Mouse (Mus musculus) kidney, adult 2 months (tissue): ENCODE results near the gene Themis3. TPM values are rescaled to one million over a fixed set of nuclear protein-coding genes. Genes with fewer than 3 reads are reported as not detected.

Source experiments
- DNase-seq: peaks from one replicate; pipeline ENCODE4 v3.0.0; 2021
- H3K27ac ChIP-seq: fragments of 200-500 bp; 2 replicates; pipeline ENCODE4 v1.5.1; 2012; ENCODE audit warnings: low read depth, low read length, control low read depth, inconsistent platforms; ENCODE audit not compliant: insufficient read depth
- H3K27me3 ChIP-seq: fragments of 200-500 bp; replicated peaks from 2 replicates; pipeline ENCODE4 v1.6.1; 2012; ENCODE audit warnings: mild to moderate bottlenecking, moderate library complexity, low read length, inconsistent platforms; ENCODE audit not compliant: control insufficient read depth, insufficient read depth
- H3K36me3 ChIP-seq: fragments of 200-500 bp; 2 replicates; pipeline ENCODE4 v1.6.1; 2012; ENCODE audit warnings: mild to moderate bottlenecking, moderate library complexity, low read length, inconsistent platforms; ENCODE audit not compliant: control insufficient read depth, insufficient read depth
- H3K4me1 ChIP-seq: fragments of 200-500 bp; 2 replicates; pipeline ENCODE4 v1.6.1; 2011; ENCODE audit warnings: low read length; ENCODE audit not compliant: control insufficient read depth, insufficient read depth
- H3K4me3 ChIP-seq: fragments of 200-500 bp; 2 replicates; pipeline ENCODE4 v1.5.1; 2011; ENCODE audit warnings: mild to moderate bottlenecking, low read depth, low read length, control low read depth; ENCODE audit not compliant: insufficient read depth
- CTCF ChIP-seq: fragments of 200-500 bp; conservative IDR thresholded peaks from 2 replicates; pipeline ENCODE4 v1.5.1; 2011; ENCODE audit warnings: low read depth, mild to moderate bottlenecking, control low read depth, low read length, moderate library complexity, mixed read lengths; ENCODE audit not compliant: insufficient read depth, insufficient read length
- POLR2A ChIP-seq: fragments of 200-500 bp; IDR thresholded peaks from one replicate; pipeline ENCODE4 v1.6.1; 2011; ENCODE audit warnings: low read depth, low read length, control low read depth
- WGBS: fragments of 180-500 bp; shearing (Covaris S2); methylation state at CpG from one replicate; pipeline ENCODE4 v1.1.7; 2018; 5-methylcytosine and 5-hydroxymethylcytosine counted together
- polyA plus RNA-seq: library from polyadenylated mRNA; depleted of rRNA; stranded (reverse); fragments of >200 nt; gene quantifications from 2 replicates; pipeline ENCODE4 v1.2.3, GENCODE M21; 2012

Gene Themis3
- polyA plus RNA-seq, 1 experiment: not detected

GRCm38 (mm10) chr17:66595867-66596266, 1.4 kb upstream of the Themis3 start:
- H3K4me3 ChIP-seq: no peak overlapping the region
- 46% methylated on average over 3 of the region's 3 CpGs for WGBS
- no peak for DNase-seq
- H3K36me3 ChIP-seq: no peaks in the 10 kb centered on the region
- H3K27ac ChIP-seq: no peak overlapping the region
- H3K27me3 ChIP-seq: no peaks in the 10 kb centered on the region
- TF ChIP-seq POLR2A (no peak), CTCF (no peak)
- no peaks in the 10 kb centered on the region for H3K4me1 ChIP-seq

DNA sequence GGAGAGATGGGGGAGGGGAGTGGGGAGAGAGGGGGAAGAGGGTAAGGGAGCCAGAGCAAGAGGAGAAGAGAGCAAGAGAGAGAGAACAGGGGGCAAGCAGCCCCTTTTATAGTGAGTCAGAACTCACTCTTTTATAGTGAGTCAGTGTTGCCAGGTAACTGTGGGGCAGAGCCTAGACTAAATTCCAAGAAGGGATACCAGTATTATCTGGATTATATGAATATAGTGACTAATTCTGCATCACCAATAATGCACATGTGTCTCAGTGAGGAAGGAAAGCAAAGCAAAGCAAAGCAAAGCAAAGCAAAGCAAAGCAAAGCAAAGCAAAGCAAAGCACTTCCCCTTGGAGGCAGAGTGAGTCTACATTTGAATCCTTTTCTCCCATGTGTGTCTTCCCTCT, 835 bp upstream of the Themis3 start:
- Histone ChIP-seq H3K4me3 (no peak overlapping the region), H3K4me1 (no peaks in the 10 kb centered on the region), H3K36me3 (no peaks in the 10 kb centered on the region), H3K27ac (no peak overlapping the region), H3K27me3 (no peaks in the 10 kb centered on the region)
- DNase-seq: no peak
- no peak for TF ChIP-seq CTCF
- TF ChIP-seq POLR2A: no peak

DNA sequence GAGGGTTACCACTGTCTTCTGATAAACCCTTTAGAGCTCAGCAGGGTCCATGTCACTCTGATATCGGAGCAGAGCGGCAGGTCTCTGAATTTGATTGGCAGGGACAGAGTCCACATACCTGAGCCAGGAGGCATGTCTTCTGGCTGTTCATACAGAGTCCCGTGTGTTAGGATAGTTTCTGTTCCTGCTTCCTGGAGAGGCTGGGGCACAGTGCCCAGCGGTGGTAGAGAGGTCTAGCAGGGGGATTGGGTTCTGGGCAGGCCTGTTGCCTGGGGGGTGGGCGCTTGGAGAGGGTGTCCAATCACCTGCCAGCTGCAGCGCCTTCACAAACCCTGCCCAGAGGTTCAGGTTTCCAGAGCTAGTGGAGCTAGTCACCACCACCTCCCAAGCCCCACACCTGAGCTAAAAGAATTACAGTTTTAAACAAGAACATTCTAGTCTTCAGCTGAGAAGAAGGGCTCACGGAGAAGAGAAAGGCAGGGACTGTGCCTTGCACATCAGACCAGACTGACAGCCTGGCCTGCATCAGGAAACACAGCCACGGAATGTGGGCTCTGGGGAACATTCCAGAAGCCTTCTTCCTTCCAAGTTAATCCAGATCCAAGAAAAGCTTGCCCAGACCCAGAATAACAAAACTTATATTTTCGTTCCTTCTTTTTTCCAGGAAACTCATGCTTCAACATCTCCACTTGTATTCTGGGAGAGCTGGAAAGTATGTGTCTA, 3.9 kb downstream of the Themis3 start:
- Histone ChIP-seq H3K27ac (no peak overlapping the region), H3K4me3 (no peak overlapping the region), H3K36me3 (no peaks in the 10 kb centered on the region), H3K4me1 (no peaks in the 10 kb centered on the region), H3K27me3 (no peaks in the 10 kb centered on the region)
- DNase-seq: no peak
- WGBS: 36% methylated on average over 9 of the region's 9 CpGs
- TF ChIP-seq POLR2A (no peak), CTCF (no peak)

DNA sequence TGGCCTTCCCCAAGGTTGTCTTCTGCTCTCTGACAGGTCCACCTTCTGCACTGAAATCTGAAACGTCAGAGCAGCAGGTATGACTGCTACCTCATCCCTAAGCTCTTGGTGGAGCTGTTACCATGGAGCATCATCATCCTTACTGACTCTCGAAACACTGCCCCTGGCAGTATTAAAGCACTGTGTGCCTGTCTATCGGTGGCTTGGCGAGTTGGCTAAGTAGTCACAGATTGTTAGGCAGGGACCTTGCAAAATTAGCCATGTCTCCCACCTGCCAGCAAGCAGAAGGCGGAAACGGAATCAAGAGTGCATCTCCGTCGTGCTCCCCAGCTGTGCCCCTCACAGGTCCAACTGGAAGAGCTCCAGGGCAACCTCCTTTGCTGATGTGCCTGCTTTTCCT, 4.6 kb downstream of the Themis3 start:
- no peaks in the 10 kb centered on the region for H3K36me3 ChIP-seq
- 47% methylated on average over 8 of the region's 8 CpGs for WGBS
- H3K27ac ChIP-seq: no peak overlapping the region
- no peaks in the 10 kb centered on the region for H3K27me3 ChIP-seq
- TF ChIP-seq POLR2A: no peak
- no peak for TF ChIP-seq CTCF
- no peak overlapping the region for H3K4me3 ChIP-seq
- DNase-seq: no peak
- H3K4me1 ChIP-seq: no peaks in the 10 kb centered on the region

DNA sequence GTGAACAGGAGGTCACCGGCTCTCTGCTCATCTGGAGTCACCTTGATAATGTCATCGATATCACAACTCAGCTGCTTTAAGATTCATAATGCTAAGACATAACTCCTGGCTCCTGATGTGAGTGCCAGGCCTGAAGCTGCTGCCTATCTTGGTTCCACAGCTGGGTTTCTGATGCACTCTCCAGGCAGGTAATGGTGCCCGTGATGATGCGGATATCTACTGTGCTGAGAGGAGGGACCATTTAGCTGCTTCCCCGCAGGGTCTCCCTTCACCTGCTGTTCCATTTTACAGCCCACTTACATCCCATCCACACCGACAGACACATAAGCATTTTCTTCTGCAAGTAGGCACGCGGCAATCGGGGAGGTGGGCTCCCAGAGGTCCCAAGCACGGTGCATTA, 7.7 kb downstream of the Themis3 start:
- H3K4me1 ChIP-seq: no peaks in the 10 kb centered on the region
- DNase-seq: no peak
- 90% methylated on average over 10 of the region's 10 CpGs for WGBS
- TF ChIP-seq CTCF (no peak), POLR2A (no peak)
- no peak overlapping the region for H3K27ac ChIP-seq
- no peaks in the 10 kb centered on the region for H3K27me3 ChIP-seq
- H3K36me3 ChIP-seq: no peaks in the 10 kb centered on the region
- no peak overlapping the region for H3K4me3 ChIP-seq

- H3K27ac ChIP-seq: no peak overlapping the region
- no peak overlapping the region for H3K4me3 ChIP-seq
- H3K4me1 ChIP-seq: no peaks in the 10 kb centered on the region
- DNase-seq: no peak
- H3K27me3 ChIP-seq: no peaks in the 10 kb centered on the region
- 57% methylated on average over 13 of the region's 13 CpGs for WGBS
- H3K36me3 ChIP-seq: no peaks in the 10 kb centered on the region
- TF ChIP-seq POLR2A: no peak
- TF ChIP-seq CTCF: no peak
These were observed 8.3 kb downstream of the Themis3 start for GRCm38 (mm10) chr17:66586078-66586477.

DNA sequence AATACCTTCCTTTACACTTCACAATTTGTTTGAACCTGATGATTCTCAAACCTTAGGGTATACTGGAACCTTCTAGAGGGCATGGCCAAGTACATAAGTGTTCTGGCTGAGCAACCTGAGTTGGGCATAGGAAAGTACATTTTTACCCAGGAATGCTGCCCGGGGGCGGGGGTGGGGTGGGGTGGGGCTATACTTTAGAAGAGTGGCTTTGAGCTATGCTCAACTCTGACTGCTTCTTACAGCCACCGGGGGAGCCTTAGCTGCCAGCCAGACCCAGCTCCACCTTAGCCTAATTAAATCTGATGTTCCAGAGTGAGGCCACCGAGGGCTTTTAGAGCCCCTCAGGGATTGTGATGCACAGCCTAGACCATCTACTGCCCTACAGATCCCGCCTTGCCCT, 13.4 kb downstream of the Themis3 start:
- H3K27me3 ChIP-seq: no peaks in the 10 kb centered on the region
- no peak for DNase-seq
- no peaks in the 10 kb centered on the region for H3K4me1 ChIP-seq
- no peak overlapping the region for H3K4me3 ChIP-seq
- 58% methylated on average over 5 of the region's 5 CpGs for WGBS
- H3K27ac ChIP-seq: no peak overlapping the region
- H3K36me3 ChIP-seq: no peaks in the 10 kb centered on the region
- no peak for TF ChIP-seq CTCF

DNA sequence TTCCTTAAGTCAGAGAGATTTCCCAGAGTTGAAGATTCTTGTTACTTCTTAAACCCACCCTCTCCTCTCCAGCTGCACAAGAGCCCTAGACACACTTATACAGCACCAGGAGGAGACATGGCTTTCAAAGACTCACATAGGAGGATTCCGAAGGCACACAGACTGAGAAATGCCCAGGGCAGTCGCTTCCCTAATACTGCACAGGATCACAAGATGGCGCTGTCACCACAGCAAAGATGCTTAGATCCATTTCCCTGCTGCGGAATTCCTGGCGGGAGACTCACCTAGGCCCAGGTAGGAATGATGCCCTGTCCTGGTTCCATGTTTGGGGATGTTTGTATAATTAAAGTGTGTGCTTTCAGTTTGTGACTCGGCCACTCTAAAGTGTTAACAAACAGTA, 16.4 kb downstream of the Themis3 start:
- Histone ChIP-seq H3K27ac (no peak overlapping the region), H3K4me3 (no peak overlapping the region), H3K4me1 (no peaks in the 10 kb centered on the region), H3K36me3 (no peaks in the 10 kb centered on the region), H3K27me3 (no peaks in the 10 kb centered on the region)
- 11% methylated on average over 6 of the region's 6 CpGs for WGBS
- DNase-seq: peak; percentile 45
- TF ChIP-seq CTCF (peak; percentile 79), POLR2A (no peak)
